Mouse (Mus musculus): ENCODE data around the gene Add2. TPM values are rescaled to one million over a fixed set of nuclear protein-coding genes. Genes with fewer than 3 reads are reported as not detected.
"Not testable (repeated sequence)": the region's sequence is repeated elsewhere in the genome, so short reads cannot be mapped to it uniquely, and the experiment has no call there.

The Add2 gene
- under 1 TPM; 0.12 to 0.38 (median 0.20) TPM for total RNA-seq (2022)

DNA sequence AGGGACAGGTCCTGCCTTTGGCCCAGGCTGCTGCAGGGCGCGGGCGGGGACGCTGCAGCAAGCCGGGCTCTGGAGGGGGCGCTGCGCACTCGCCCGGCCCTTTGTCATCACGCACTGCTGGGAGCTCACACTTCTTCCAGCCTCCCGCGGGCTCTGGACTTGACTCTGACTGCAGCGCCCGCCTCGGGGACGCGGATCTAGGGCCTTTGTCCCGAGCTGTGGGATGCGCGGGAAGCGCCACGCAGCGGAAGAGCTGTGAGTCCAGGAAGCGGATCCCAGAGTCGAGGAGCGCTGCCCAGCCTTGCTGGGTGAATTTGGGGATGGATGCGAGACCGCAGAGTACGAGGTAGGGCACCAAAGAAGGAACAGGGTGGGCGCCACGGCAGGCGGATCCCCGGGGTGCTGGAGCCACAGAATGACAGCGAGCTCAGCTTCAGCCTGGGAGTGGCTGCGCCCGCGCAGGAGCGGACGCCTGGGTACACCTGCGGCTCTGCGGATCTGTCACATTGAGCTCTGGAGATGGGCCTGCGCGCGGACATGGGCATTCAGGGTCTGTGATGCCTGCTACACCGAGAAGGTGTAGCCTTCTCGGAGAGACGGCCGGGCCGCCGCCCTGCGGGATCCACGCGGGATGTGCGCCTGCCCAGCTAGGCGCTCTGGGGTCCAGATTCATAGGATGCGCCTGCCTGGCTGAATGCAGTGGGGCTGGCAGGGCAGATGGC is at the start of gene Add2:
Gene Add2, plus strand, starts transcription at position 81 of the 722 bp plus-strand sequence.
- DNase-seq (ENCODE audit: low spot score), result no peak

DNA sequence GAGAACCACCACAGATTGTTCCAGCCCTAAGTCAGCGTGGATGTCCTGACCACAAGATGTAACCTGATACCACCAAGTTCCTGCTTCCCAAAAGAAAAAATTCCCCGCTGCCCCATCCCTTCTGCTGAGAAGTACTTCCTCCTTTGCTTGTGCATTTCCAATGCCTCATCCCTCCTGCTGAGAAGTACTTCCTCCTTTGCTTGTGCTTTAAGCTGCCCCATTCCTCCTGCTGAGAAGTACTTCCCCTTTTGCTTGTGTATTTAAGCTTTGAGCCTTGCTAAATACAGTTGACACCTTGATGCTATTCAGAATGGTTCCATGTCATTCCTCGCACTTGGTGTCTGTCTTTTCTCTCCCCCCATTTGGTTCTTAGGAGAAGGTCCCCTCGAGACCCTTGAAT is 49.7 kb upstream of the Add2 start:
- not testable (repeated sequence) for DNase-seq (ENCODE audit: low spot score)

GRCm38 (mm10) chr6:85984351-85984750 is 44.1 kb upstream of the Add2 start:
- DNase-seq (ENCODE audit: low spot score), result no peak

- DNase-seq (ENCODE audit: low spot score), result not testable (repeated sequence)
These were observed 38.9 kb upstream of the Add2 start for GRCm38 (mm10) chr6:85989570-85989969.

- not testable (repeated sequence) for DNase-seq (ENCODE audit: low spot score)
These were observed 37.7 kb upstream of the Add2 start for GRCm38 (mm10) chr6:85990774-85991173.

GRCm38 (mm10) chr6:86003405-86003925 is 25.0 kb upstream of the Add2 start:
- no peak for DNase-seq (ENCODE audit: low spot score)

DNA sequence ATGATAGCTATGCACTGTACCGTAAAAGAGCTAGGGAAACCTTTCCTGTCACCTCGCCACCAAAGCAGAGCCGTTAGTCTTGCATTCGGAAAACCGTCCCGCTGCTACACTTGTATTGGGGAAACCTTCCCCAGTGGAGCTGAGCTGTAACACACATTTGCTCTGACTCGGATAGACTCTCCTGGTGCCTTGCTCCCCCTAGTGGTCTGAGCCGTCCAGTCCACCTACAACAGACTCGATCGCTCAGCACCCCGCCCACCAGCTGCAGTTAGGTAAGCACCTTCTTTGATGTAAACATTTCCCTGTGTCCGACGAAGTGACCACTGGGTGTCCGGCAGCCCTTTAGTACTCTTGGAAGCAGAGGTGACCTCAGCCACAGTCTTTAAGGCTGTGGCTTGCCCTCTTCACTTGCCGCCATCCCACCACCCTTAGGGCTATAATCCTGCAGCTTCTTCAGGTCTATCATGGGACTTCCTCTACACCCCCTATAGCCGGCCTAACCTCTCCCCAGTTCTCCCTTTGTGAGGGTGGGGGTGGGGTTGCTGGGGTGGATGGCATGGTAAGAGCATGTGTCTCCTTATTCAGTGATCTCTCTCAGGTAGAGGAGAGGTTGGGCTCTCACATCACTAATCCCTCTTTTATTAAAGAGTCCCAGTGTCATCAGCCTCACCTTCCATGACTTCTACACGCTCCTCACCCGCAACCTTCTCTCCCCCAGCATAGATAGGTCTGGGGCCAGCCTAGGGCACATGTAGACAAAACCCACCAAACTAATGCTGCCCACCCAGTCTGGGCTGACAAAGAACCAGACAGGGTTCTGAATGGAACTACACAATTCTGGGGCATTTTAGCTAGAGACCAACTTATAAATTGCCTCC is 24.0 kb upstream of the Add2 start:
- DNase-seq (ENCODE audit: low spot score), result peak; percentile 58

DNA sequence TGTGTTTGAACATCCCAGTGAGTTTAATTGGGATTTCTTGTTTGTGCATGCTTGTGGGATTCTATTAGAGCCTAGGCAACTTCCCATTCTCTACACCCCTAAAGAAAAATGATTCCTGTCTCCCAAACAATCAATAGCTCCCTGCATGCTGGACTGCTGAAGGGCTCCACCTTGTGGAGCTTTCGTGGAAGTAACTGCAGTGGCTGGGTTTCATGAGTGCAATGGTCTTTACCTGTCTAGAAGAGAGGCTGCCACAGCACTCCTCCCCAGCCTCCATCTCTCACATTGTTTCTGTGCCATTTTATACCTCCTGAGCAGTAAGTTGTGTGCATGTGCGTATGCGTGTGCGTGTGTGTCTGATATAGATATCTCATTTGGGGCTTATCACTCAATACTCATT is 18.5 kb upstream of the Add2 start:
- peak; percentile 17 for DNase-seq (ENCODE audit: low spot score)

GRCm38 (mm10) chr6:86014812-86015211 is 13.7 kb upstream of the Add2 start:
- DNase-seq (ENCODE audit: low spot score), result not testable (repeated sequence)

- no peak for DNase-seq (ENCODE audit: low spot score)
These were observed 12.6 kb upstream of the Add2 start, which contains the start of gene Figla for GRCm38 (mm10) chr6:86015871-86016270. Gene Figla, plus strand, starts transcription at chr6:86016171.

- no peak for DNase-seq (ENCODE audit: low spot score)
These were observed 11.6 kb upstream of the Add2 start for GRCm38 (mm10) chr6:86016793-86017350.

DNA sequence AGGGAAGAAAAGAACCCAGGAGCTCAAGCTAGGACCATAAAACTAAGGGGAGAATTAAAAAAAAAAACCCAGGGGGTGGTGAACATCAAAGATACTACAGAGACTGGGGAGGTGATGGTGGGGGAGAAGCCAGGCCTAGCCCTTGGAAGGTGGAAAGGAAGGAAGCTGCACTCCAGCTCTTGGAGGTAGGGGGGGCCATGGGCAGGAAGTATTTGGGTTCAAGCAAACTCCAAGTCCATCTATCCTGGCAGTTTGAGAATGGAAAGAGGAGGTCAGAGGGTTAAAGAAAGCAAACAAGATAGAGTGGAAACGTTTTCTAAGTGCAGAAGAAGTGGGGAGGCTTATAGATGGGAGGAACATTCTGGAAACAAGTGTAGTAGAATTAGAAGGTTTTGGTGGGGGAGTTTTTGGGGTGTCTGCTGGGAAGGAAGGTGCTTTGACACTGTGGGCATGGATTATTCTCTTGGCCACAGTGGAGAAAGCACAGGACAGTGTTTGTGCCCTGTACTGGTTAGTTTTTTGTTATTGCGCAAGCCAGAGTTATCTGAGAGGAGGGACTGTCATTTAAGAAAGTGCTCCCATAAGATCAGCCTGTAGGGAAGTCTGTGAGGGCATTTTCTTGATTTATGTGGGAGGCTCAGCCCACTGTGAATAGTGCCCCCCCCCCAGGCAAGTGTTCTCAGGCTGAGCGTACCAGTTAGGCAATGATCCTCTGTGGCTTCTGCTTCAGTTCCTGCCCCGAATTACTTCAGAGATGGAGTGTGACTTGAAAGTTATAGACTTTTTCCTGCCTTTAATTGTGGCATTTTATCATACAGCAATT is 8.9 kb upstream of the Add2 start:
- no peak for DNase-seq (ENCODE audit: low spot score)

GRCm38 (mm10) chr6:86020948-86021347 is 7.5 kb upstream of the Add2 start:
- peak; percentile 7 for DNase-seq (ENCODE audit: low spot score)

- DNase-seq (ENCODE audit: low spot score), result no peak
These were observed 1.7 kb upstream of the Add2 start for GRCm38 (mm10) chr6:86026632-86027292.

- DNase-seq (ENCODE audit: low spot score), result no peak
These were observed 331 bp upstream of the Add2 start for GRCm38 (mm10) chr6:86028150-86028549.

DNA sequence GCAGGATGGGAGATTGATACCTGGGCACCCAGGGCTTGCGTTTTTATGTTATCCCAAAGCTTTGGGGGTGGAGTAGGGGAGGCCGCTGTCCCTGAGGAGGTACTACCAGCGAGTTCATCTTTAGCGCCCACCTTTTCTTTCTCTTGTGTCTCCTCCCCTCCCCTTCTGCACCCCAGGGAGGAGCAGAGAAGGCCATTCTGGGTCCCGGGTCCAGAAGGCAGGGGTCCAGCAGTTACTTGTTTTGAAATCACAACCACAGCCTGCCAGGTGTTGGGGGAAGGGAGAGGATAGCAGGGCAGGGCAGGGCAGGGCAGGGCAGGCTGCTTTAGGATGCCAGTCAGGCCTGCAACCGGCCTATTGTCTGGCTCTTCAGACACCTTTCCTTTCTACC is 837 bp downstream of the Add2 start:
- no peak for DNase-seq (ENCODE audit: low spot score)

DNA sequence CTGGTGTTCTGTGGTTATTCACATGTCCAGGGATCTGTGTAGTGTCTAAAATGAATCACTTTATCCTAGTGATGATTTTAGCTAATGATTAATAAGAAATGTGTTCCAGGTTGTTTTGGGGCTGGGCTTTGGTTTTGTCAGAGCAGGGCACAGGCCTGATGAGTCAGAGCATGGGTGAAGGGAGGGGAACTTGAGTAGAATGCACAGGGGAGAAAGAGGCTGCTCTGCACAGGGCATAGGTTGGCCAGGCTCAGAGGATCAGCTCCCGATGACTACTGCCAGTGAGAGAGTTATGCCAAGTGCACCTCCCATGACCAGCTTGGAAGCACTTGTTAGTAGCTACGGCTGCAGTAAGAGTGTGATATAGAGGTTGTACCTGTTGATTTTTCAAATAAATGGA is 3.0 kb downstream of the Add2 start:
- no peak for DNase-seq (ENCODE audit: low spot score)

- no peak for DNase-seq (ENCODE audit: low spot score)
These were observed 5.2 kb downstream of the Add2 start for GRCm38 (mm10) chr6:86033635-86034034.

DNA sequence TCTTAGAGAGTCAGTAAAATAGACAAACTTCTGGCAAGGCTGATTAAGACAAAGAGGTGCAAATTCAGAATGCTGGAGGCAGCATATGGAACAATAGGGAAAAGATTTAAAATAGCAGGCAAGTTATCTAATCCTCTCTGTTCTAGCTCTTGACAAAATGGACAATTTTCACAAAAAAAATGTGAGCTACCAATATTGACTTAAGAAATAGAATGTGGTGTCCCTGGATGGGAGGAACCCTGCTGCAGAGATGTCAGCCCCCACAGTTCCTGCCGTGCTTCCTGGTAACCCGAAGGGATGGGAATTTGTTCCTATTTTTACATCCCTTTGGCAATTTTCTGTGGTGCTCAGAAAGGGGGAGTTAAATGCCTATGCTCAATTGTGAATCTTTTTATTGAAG is 10.4 kb downstream of the Add2 start:
- no peak for DNase-seq (ENCODE audit: low spot score)

GRCm38 (mm10) chr6:86040140-86040539 is 11.7 kb downstream of the Add2 start:
- DNase-seq (ENCODE audit: low spot score), result no peak

DNA sequence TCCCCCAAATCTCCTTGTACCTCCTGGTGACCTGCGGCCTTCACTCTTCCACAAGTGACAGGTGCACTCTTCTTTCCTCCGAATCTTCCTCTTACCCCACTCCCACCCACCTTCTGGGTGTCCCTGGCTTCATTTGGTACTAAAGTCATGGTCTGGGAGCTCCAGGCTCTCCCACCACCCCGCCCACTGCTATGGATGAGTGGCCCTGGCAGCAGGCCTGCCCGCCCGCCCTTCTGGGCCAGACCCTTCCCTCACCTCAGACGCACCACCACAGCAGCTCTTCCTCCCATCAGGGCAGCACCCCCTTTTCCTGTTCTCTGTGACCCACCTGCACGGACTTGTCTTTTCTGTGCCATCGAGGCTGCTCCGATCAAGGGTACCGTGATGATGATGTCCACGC is 19.0 kb downstream of the Add2 start:
- DNase-seq (ENCODE audit: low spot score), result no peak

All from heart, adult 8-10 months (tissue).